Mouse (Mus musculus): ENCODE measurements around the gene Olfr235. TPM values are rescaled to one million over a fixed set of nuclear protein-coding genes. Genes with fewer than 3 reads are reported as not detected.
"Not testable (repeated sequence)": the region's sequence is repeated elsewhere in the genome, so short reads cannot be mapped to it uniquely, and the experiment has no call there.

Olfr235 gene
- total RNA-seq (2022) = not detected

- no peak for DNase-seq (ENCODE audit: low spot score in 2 of 2)
These were observed at the start of gene Olfr235 for GRCm38 (mm10) chr19:12260732-12261131. Olfr235 (plus strand) TSS chr19:12261032.

- not testable (repeated sequence) for DNase-seq (ENCODE audit: low spot score in 2 of 2)
These were observed 28.3 kb upstream of the Olfr235 start, which contains the start of gene Olfr1432 for GRCm38 (mm10) chr19:12232496-12232895. Olfr1432 (minus strand) TSS chr19:12232596.

- no peak for DNase-seq (ENCODE audit: low spot score in 2 of 2)
These were observed 19.3 kb upstream of the Olfr235 start, which contains the start of gene Olfr262 for GRCm38 (mm10) chr19:12241559-12241958. Olfr262 (minus strand) TSS chr19:12241659.

- no peak for DNase-seq (ENCODE audit: low spot score in 2 of 2)
These were observed 18.7 kb downstream of the Olfr235 start, which contains the start of gene Olfr1434 for GRCm38 (mm10) chr19:12279554-12279953. Olfr1434 (plus strand) TSS chr19:12279854.

- peak; percentile 5 to 11 for DNase-seq (ENCODE audit: low spot score in 2 of 2)
These were observed 32.1 kb downstream of the Olfr235 start for GRCm38 (mm10) chr19:12292979-12293378.

GRCm38 (mm10) chr19:12299030-12299429, 38.2 kb downstream of the Olfr235 start, which contains the start of gene Olfr1436:
Olfr1436 (minus strand) TSS chr19:12299130.
- DNase-seq (ENCODE audit: low spot score in 2 of 2) = not testable (repeated sequence)

Other genes starting within 250 kb of the Olfr235 start
- gene Olfr1423, start 219.7 kb upstream of the Olfr235 start, total RNA-seq (2022) = not detected
- gene Olfr1424, start 198.3 kb upstream of the Olfr235 start, total RNA-seq (2022) = not detected
- gene Olfr1425, start 183.3 kb upstream of the Olfr235 start, total RNA-seq (2022) = not detected
- gene Olfr1426, start 169.0 kb upstream of the Olfr235 start, total RNA-seq (2022) = not detected
- not detected for gene Olfr1427, start 157.7 kb upstream of the Olfr235 start, total RNA-seq (2022)
- not detected for gene Olfr1428, start 145.1 kb upstream of the Olfr235 start, total RNA-seq (2022)
- gene Olfr76, start 137.8 kb upstream of the Olfr235 start, total RNA-seq (2022) = not detected
- not detected for gene Olfr1555-ps1, start 90.9 kb upstream of the Olfr235 start, total RNA-seq (2022)
- not detected for gene Olfr1431, start 60.4 kb upstream of the Olfr235 start, total RNA-seq (2022)
- gene Olfr1432, start 28.4 kb upstream of the Olfr235 start, total RNA-seq (2022) = not detected
- not detected for gene Olfr262, start 19.4 kb upstream of the Olfr235 start, total RNA-seq (2022)
- not detected for gene Olfr1434, start 18.8 kb downstream of the Olfr235 start, total RNA-seq (2022)
- not detected for gene Olfr1436, start 38.1 kb downstream of the Olfr235 start, total RNA-seq (2022)
- gene Olfr1437, start 64.1 kb downstream of the Olfr235 start, total RNA-seq (2022) = not detected
- not detected for gene Olfr1438-ps1, start 74.9 kb downstream of the Olfr235 start, total RNA-seq (2022)
- gene Olfr1440, start 126.2 kb downstream of the Olfr235 start, total RNA-seq (2022) = not detected
- gene Olfr1441, start 156.4 kb downstream of the Olfr235 start, total RNA-seq (2022) = not detected
- gene Pfpl, start 166.9 kb downstream of the Olfr235 start, total RNA-seq (2022) = not detected
- 100 to 1,000 TPM in 2 of 4 experiments, 1 to 10 TPM in 2; 7.5 to 158 (median 61.7) TPM for gene Mpeg1, start 199.7 kb downstream of the Olfr235 start, total RNA-seq (2022)
- 10 to 100 TPM; 37.1 to 40.9 (median 39.5) TPM for gene Dtx4, start 240.4 kb downstream of the Olfr235 start, total RNA-seq (2022)

All from layer of hippocampus, adult 8-10 months (tissue).